Mouse (Mus musculus): ENCODE measurements around the gene Kat14. TPM values are rescaled to one million over a fixed set of nuclear protein-coding genes. Genes with fewer than 3 reads are reported as not detected.
"Not testable (repeated sequence)": the region's sequence is repeated elsewhere in the genome, so short reads cannot be mapped to it uniquely, and the experiment has no call there.

Kat14 gene
- polyA plus RNA-seq, 1 experiment from 2014 or later = 43.9 TPM

DNA sequence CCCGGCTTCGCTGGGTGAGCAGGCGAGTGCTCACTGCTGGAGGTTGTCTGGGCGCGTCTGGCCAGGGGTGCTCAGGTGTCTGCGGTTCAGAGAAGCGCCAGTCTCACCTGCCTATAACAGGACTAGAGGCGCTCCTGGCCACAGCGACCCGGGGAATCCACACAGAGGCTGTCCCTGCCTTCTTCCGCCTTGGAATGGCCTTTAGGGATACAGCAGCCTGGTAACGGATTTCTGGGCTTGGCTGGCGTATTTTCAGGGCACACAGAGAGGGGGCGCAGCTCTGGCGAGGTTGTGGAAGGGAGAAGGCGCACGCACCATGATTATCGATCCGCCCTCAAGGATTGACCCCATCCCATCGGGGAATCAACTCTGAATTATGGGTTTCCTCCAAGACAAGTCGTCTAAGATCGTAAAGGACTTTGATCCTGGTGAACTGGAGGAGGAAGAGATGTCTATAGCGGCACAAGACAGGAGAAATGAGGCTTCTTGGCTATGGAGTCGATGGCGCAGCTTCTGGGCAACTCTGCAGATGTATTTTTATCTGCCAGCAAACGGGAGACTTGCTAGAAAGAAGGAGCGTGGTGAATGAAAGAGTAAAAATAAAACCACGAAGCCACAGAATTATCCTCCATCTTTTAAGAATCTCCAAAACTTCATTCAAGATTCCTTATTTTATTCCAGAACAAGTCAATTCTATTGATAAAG lies 35.5 kb upstream of the Kat14 start:
- H3K27me3 ChIP-seq (ENCODE audit: control insufficient read depth, insufficient read depth, low read length) = peaks cover 49% of the 10 kb centered on the region
- peaks cover 21% of the 10 kb centered on the region for H3K4me1 ChIP-seq (ENCODE audit: control insufficient read depth, insufficient read depth, low read length)
- no peaks in the 10 kb centered on the region for H3K36me3 ChIP-seq (ENCODE audit: control insufficient read depth, insufficient read depth, low read length)
- ATAC-seq (ENCODE audit: insufficient number of reproducible peaks, low FRiP score, low TSS enrichment, low read depth) (no peak), DNase-seq (ENCODE audit: low spot score) (peak; percentile 57)
- no peak overlapping the region for H3K27ac ChIP-seq (replicated peaks; ENCODE audit: low read depth, low read length)
- peak overlapping the region; percentile 25; the same call in 1 of the 2 replicates for H3K4me2 ChIP-seq (ENCODE audit: low read depth, severe bottlenecking)
- no peak overlapping the region for H3K9ac ChIP-seq (ENCODE audit: low read length)
- H3K9me3 ChIP-seq (ENCODE audit: control insufficient read depth, low read length) = no peaks in the 10 kb centered on the region
- 0 out of 2 replicates have a peak overlapping the region, but pooled peaks have one; percentile 3 for H3K4me3 ChIP-seq (ENCODE audit: low read depth, low read length)
- 8% methylated on average over 28 of the region's 28 CpGs for WGBS

DNA sequence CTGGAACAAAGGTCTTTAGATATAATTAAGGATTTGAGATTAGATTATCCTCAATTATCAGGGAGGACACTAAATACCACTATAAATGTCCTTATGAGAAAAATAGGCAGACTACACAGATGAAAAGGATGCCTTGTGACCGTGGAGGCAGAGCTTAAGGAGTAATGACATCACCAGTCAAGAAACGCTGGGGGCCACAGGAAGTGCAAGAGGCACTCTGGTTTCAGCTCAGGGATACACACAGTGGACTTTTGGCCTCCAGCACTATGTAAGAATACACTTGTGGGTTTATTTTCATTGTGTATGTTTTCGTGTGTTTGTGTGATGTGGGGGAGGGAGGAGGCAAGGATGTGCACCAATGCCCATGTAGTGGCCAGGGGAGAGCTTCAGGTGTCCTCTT lies 31.6 kb upstream of the Kat14 start:
- ATAC-seq (ENCODE audit: insufficient number of reproducible peaks, low FRiP score, low TSS enrichment, low read depth) (no peak), DNase-seq (ENCODE audit: low spot score) (no peak)
- H3K27me3 ChIP-seq (ENCODE audit: control insufficient read depth, insufficient read depth, low read length) = peaks cover 14% of the 10 kb centered on the region
- H3K27ac ChIP-seq (replicated peaks; ENCODE audit: low read depth, low read length) = no peak overlapping the region
- 67% methylated on average over 3 of the region's 3 CpGs for WGBS
- no peak overlapping the region for H3K4me2 ChIP-seq (ENCODE audit: low read depth, severe bottlenecking)
- no peaks in the 10 kb centered on the region for H3K9me3 ChIP-seq (ENCODE audit: control insufficient read depth, low read length)
- H3K4me3 ChIP-seq (ENCODE audit: low read depth, low read length) = no peak overlapping the region
- H3K36me3 ChIP-seq (ENCODE audit: control insufficient read depth, insufficient read depth, low read length) = no peaks in the 10 kb centered on the region
- peaks cover 2% of the 10 kb centered on the region; the same call in 1 of the 2 replicates for H3K4me1 ChIP-seq (ENCODE audit: control insufficient read depth, insufficient read depth, low read length)
- no peak overlapping the region for H3K9ac ChIP-seq (ENCODE audit: low read length)

DNA sequence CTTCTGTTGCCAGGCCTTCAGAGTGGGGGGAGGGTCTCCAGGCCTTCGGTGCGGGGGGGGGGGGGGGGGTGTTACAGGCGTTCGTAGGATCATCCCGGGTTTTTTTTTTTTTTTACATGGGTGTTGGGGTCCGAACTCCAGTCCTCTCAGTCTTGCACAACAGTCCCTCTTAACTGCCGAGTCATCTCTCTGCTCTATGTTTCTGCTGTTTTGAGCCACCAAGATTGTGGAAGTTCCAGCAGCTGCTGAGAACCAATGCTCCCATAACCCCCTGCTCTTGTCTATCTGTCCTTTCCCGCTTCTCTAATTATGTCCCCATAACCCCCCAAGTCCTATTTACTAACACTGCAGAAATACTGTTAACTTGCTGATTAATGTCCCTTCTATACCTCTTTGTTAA lies 31.1 kb upstream of the Kat14 start:
- Histone ChIP-seq H3K27ac (replicated peaks; ENCODE audit: low read depth, low read length) (no peak overlapping the region), H3K9me3 (ENCODE audit: control insufficient read depth, low read length) (no peaks in the 10 kb centered on the region), H3K36me3 (ENCODE audit: control insufficient read depth, insufficient read depth, low read length) (no peaks in the 10 kb centered on the region), H3K9ac (ENCODE audit: low read length) (no peak overlapping the region), H3K4me3 (ENCODE audit: low read depth, low read length) (no peak overlapping the region), H3K4me2 (ENCODE audit: low read depth, severe bottlenecking) (no peak overlapping the region), H3K4me1 (ENCODE audit: control insufficient read depth, insufficient read depth, low read length) (0 out of 2 replicates have a peak, but pooled peaks cover 2% of the 10 kb centered on the region), H3K27me3 (ENCODE audit: control insufficient read depth, insufficient read depth, low read length) (peaks cover 10% of the 10 kb centered on the region)
- 75% methylated on average over 8 of the region's 8 CpGs for WGBS
- no peak for ATAC-seq (ENCODE audit: insufficient number of reproducible peaks, low FRiP score, low TSS enrichment, low read depth)
- DNase-seq (ENCODE audit: low spot score) = no peak

DNA sequence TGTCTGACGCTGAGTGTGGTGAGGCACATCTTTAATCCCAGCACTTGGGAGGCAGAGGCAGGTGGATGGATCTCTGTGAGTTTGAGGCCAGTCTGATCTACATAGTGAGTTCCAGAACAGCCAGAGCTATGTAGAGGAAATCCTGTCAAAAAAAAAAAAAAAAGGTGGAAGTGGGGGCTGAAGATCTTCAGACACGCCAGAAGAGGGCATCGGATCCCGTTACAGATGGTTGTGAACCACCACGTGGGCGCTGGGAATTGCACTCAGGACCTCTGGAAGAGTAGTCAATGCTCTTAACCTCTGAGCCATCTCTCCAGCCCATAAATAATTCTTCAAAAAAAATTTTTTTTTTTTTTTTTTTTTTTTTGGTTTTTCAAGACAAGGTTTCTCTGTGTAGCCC lies 30.6 kb upstream of the Kat14 start:
- ATAC-seq (ENCODE audit: insufficient number of reproducible peaks, low FRiP score, low TSS enrichment, low read depth); H3K9ac ChIP-seq (ENCODE audit: low read length); DNase-seq (ENCODE audit: low spot score); H3K4me2 ChIP-seq (ENCODE audit: low read depth, severe bottlenecking); H3K27ac ChIP-seq (replicated peaks; ENCODE audit: low read depth, low read length); H3K9me3 ChIP-seq (ENCODE audit: control insufficient read depth, low read length); H3K27me3 ChIP-seq (ENCODE audit: control insufficient read depth, insufficient read depth, low read length); H3K36me3 ChIP-seq (ENCODE audit: control insufficient read depth, insufficient read depth, low read length); H3K4me1 ChIP-seq (ENCODE audit: control insufficient read depth, insufficient read depth, low read length); H3K4me3 ChIP-seq (ENCODE audit: low read depth, low read length): not testable (repeated sequence)
- 71% methylated on average over 6 of the region's 6 CpGs for WGBS

DNA sequence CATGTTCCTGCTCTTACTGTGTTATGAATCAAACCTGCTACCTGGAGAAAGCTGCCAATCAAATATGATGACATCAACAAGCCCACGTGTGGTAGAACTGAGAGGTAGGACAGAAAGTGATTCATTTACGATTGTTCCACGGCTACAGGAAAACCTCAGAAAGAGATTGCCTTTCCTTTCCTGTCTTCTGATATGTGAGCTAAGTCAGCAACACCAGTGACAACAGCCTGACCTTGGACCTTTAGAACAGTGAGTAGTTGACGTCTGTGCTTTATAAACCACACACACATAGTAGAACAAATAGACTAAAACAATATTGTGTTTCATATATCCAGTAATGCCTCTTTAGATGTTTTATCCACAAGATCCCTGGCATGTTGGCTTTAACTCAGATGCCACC lies 25.6 kb upstream of the Kat14 start:
- DNase-seq (ENCODE audit: low spot score) = no peak
- H3K4me1 ChIP-seq (ENCODE audit: control insufficient read depth, insufficient read depth, low read length) = no peaks in the 10 kb centered on the region
- ATAC-seq (ENCODE audit: insufficient number of reproducible peaks, low FRiP score, low TSS enrichment, low read depth) = no peak
- no peaks in the 10 kb centered on the region for H3K9me3 ChIP-seq (ENCODE audit: control insufficient read depth, low read length)
- H3K27ac ChIP-seq (replicated peaks; ENCODE audit: low read depth, low read length) = no peak overlapping the region
- H3K9ac ChIP-seq (ENCODE audit: low read length) = no peak overlapping the region
- H3K27me3 ChIP-seq (ENCODE audit: control insufficient read depth, insufficient read depth, low read length) = no peaks in the 10 kb centered on the region
- 79% methylated on average over 4 of the region's 4 CpGs for WGBS
- no peak overlapping the region for H3K4me3 ChIP-seq (ENCODE audit: low read depth, low read length)
- no peak overlapping the region for H3K4me2 ChIP-seq (ENCODE audit: low read depth, severe bottlenecking)
- H3K36me3 ChIP-seq (ENCODE audit: control insufficient read depth, insufficient read depth, low read length) = no peaks in the 10 kb centered on the region

DNA sequence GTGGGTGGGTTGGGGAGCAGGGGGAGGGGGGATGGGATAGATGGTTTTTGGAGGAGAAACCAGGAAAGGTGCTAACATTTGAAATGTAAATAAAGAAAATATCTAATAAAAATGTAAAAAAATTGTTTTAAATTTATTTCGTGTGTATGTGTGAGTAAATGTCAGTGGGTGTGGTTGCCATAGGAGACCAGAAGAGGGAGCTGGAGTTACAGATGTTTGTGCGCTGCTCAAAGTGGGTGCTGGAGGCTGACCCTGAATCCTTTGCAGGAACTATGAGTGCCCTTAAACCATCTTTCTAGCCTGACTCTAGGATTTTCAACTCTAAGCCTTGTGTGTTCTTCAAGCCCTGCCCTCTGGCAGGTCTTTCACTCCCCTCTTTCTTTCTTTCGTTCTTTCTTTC lies 20.3 kb upstream of the Kat14 start:
- no peaks in the 10 kb centered on the region for H3K4me1 ChIP-seq (ENCODE audit: control insufficient read depth, insufficient read depth, low read length)
- H3K9ac ChIP-seq (ENCODE audit: low read length) = no peak overlapping the region
- H3K4me2 ChIP-seq (ENCODE audit: low read depth, severe bottlenecking) = no peak overlapping the region
- H3K27me3 ChIP-seq (ENCODE audit: control insufficient read depth, insufficient read depth, low read length) = no peaks in the 10 kb centered on the region
- WGBS = 62% methylated on average over 3 of the region's 3 CpGs
- no peak overlapping the region for H3K27ac ChIP-seq (replicated peaks; ENCODE audit: low read depth, low read length)
- H3K4me3 ChIP-seq (ENCODE audit: low read depth, low read length) = no peak overlapping the region
- no peaks in the 10 kb centered on the region for H3K9me3 ChIP-seq (ENCODE audit: control insufficient read depth, low read length)
- H3K36me3 ChIP-seq (ENCODE audit: control insufficient read depth, insufficient read depth, low read length) = no peaks in the 10 kb centered on the region
- no peak for DNase-seq (ENCODE audit: low spot score)
- ATAC-seq (ENCODE audit: insufficient number of reproducible peaks, low FRiP score, low TSS enrichment, low read depth) = no peak

DNA sequence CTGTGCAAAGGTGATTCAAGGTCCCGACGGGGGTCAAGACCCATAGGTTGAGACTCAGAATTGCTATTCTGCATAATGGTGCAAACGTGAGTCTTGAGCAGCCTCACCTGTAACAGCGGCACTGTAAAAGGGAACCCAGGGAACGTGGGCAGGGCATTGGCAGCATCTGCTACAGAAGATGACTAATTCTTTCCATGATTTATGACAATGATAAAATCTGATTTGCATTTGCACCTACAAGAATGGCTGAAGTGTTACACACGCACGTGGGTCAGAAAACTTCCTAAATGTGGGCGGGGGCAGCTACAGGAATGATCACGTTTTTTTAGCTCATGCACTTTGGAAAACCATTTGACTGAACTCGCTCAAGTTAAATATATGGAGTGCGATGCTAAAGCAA lies 15.9 kb upstream of the Kat14 start:
- Histone ChIP-seq H3K27me3 (ENCODE audit: control insufficient read depth, insufficient read depth, low read length) (no peaks in the 10 kb centered on the region), H3K4me2 (ENCODE audit: low read depth, severe bottlenecking) (no peak overlapping the region), H3K4me1 (ENCODE audit: control insufficient read depth, insufficient read depth, low read length) (no peaks in the 10 kb centered on the region), H3K36me3 (ENCODE audit: control insufficient read depth, insufficient read depth, low read length) (no peaks in the 10 kb centered on the region), H3K9me3 (ENCODE audit: control insufficient read depth, low read length) (no peaks in the 10 kb centered on the region), H3K4me3 (ENCODE audit: low read depth, low read length) (no peak overlapping the region), H3K9ac (ENCODE audit: low read length) (no peak overlapping the region), H3K27ac (replicated peaks; ENCODE audit: low read depth, low read length) (no peak overlapping the region)
- no peak for DNase-seq (ENCODE audit: low spot score)
- no peak for ATAC-seq (ENCODE audit: insufficient number of reproducible peaks, low FRiP score, low TSS enrichment, low read depth)
- WGBS = 81% methylated on average over 11 of the region's 11 CpGs

DNA sequence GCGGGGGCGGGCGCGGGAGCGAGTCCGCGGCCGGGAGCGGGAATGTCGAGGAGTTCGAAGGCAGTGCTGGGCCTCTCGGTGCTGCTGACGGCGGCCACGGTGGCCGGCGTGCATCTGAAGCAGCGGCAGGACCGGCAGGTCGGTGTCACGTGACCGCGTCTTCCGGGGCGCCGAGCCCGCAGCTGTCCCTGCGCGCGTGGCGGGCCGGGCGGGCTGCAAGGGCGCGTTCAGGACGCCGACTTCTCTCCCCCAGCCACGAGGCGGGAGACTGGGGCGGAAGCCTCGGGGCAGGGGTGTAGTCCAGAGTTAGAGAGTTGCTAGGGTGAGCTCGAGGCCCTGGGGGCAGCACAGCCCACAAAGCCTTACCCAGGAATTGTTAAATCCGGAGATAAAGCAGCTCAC lies 238 bp downstream of the Kat14 start:
- peak; percentile 84 for ATAC-seq (ENCODE audit: insufficient number of reproducible peaks, low FRiP score, low TSS enrichment, low read depth)
- Histone ChIP-seq H3K36me3 (ENCODE audit: control insufficient read depth, insufficient read depth, low read length) (peaks cover 4% of the 10 kb centered on the region), H3K4me2 (ENCODE audit: low read depth, severe bottlenecking) (peak overlapping the region; percentile 69), H3K4me3 (ENCODE audit: low read depth, low read length) (peak overlapping the region; percentile 91), H3K9me3 (ENCODE audit: control insufficient read depth, low read length) (no peaks in the 10 kb centered on the region), H3K9ac (ENCODE audit: low read length) (peak overlapping the region; percentile 93), H3K4me1 (ENCODE audit: control insufficient read depth, insufficient read depth, low read length) (no peaks in the 10 kb centered on the region), H3K27me3 (ENCODE audit: control insufficient read depth, insufficient read depth, low read length) (no peaks in the 10 kb centered on the region), H3K27ac (replicated peaks; ENCODE audit: low read depth, low read length) (peak overlapping the region; percentile 89)
- no peak for DNase-seq (ENCODE audit: low spot score)
- under 1% methylated on average over 43 of the region's 43 CpGs for WGBS

DNA sequence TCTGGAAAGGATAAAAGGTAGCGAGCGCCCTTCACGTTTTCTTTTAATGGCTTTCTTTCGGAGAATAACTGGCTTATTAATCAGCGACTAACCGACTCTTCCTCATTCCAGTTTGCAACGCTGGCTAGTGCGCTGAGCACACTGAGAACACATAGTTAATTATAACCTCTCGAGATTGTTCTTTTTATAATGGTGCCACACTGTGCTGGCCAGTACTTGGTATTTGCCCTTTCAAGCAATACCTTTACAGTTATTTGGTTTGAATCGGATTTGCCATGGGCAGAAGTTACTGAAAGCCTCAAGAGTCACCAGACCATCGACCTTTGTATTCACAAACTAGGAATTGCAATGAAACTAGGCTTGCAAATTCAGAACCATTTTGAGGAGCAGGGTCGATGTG lies 728 bp downstream of the Kat14 start:
- peaks cover 7% of the 10 kb centered on the region for H3K36me3 ChIP-seq (ENCODE audit: control insufficient read depth, insufficient read depth, low read length)
- peak overlapping the region; percentile 89; the same call in 1 of the 2 replicates for H3K27ac ChIP-seq (replicated peaks; ENCODE audit: low read depth, low read length)
- peak overlapping the region; percentile 69 for H3K4me2 ChIP-seq (ENCODE audit: low read depth, severe bottlenecking)
- no peak for ATAC-seq (ENCODE audit: insufficient number of reproducible peaks, low FRiP score, low TSS enrichment, low read depth)
- H3K4me1 ChIP-seq (ENCODE audit: control insufficient read depth, insufficient read depth, low read length) = no peaks in the 10 kb centered on the region
- no peaks in the 10 kb centered on the region for H3K27me3 ChIP-seq (ENCODE audit: control insufficient read depth, insufficient read depth, low read length)
- peak overlapping the region; percentile 93 for H3K9ac ChIP-seq (ENCODE audit: low read length)
- no peak for DNase-seq (ENCODE audit: low spot score)
- WGBS = 3% methylated on average over 12 of the region's 12 CpGs
- no peaks in the 10 kb centered on the region for H3K9me3 ChIP-seq (ENCODE audit: control insufficient read depth, low read length)
- peak overlapping the region; percentile 91 for H3K4me3 ChIP-seq (ENCODE audit: low read depth, low read length)

All from limb, embryonic 11.5 days (tissue).